Mouse (Mus musculus) lung, postnatal 25 days (tissue): Measurements from ENCODE around the gene Slc25a29.
A peak's percentile ranks its signal among the peaks of the same experiment; 100 is the strongest.

Experiments used
- DNase-seq: peaks from one replicate; pipeline ENCODE4 v3.0.0; 2022; ENCODE audit warnings: low spot score

Slc25a29 gene

GRCm38 (mm10) chr12:108794979-108795537, 40.6 kb downstream of the Slc25a29 start:
- no peak for DNase-seq

- DNase-seq: peak; percentile 80
These were observed 41.5 kb downstream of the Slc25a29 start for GRCm38 (mm10) chr12:108794078-108794711.

GRCm38 (mm10) chr12:108793453-108793941, 42.2 kb downstream of the Slc25a29 start:
- no peak for DNase-seq

GRCm38 (mm10) chr12:108792546-108793452, 42.9 kb downstream of the Slc25a29 start, which contains the start of gene Yy1:
Gene Yy1, plus strand, starts transcription at chr12:108792973.
- DNase-seq: peak; percentile 98

GRCm38 (mm10) chr12:108792152-108792545, 43.5 kb downstream of the Slc25a29 start:
- DNase-seq: peak; percentile 81

GRCm38 (mm10) chr12:108787329-108787728, 48.4 kb downstream of the Slc25a29 start:
- DNase-seq: no peak

GRCm38 (mm10) chr12:108785161-108785560, 50.5 kb downstream of the Slc25a29 start:
- no peak for DNase-seq

- DNase-seq: no peak
These were observed 55.4 kb downstream of the Slc25a29 start for GRCm38 (mm10) chr12:108780108-108780877.
